Mouse (Mus musculus): ENCODE results near the gene Plekhg5. TPM values are rescaled to one million over a fixed set of nuclear protein-coding genes. Genes with fewer than 3 reads are reported as not detected.
A peak's percentile ranks its signal among the peaks of the same experiment; 100 is the strongest.
"Not testable (repeated sequence)": the region's sequence is repeated elsewhere in the genome, so short reads cannot be mapped to it uniquely, and the experiment has no call there.

Gene Plekhg5
- 11.9 and 13.2 TPM in 2 replicates for polyA plus RNA-seq (2015; fragmentation: Nextera tagmentation; extraction: Ambion mirVana)

DNA sequence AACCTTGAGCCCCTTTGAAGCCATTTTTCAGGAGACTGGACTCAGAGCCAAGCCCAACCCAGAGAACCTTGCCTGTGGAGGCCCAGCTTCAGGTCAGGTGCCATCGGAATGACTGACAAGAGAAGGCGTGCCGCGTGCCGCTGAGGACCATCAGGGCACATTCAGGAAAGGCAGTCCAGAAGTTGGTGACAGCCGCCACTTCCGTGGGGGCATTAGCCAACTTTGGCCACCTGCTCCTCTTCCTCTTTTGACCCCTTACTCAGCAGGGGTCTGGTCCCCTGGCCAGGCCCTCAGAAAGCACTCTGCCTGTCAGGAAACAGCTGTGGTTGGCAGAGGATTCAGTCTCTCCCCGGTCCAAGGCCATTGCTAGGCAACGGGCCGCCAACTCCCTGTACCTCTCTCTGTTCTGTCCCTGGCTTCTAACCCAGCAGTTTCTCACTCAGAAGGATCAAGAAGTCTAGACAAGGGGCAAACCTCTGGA is at the start of gene Plekhg5:
Plekhg5 (plus strand) TSS at position 378 of the 481 bp plus-strand sequence.
- WGBS, result 63% methylated on average over 10 of the region's 10 CpGs
- no peak for ATAC-seq (ENCODE audit: insufficient read depth, low FRiP score, low read depth)

DNA sequence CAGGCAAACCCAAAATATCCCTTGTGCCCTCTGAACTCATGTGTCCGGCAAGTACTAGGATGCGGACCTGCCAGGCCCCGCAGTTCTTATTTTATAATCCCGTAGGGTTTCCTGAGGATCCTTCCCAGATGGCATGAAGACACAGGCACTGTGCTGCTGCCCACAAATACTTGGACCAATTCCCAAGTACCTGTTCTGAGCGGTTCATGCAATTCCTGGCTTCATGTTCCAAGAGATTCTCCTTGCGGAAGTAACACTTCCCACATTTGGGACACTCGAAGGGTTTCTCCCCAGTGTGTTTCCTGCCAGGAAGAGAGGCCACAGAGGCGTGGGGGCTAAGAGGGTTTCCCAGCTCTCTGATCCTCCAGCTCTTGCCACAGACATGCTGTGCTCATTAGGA is 49.8 kb upstream of the Plekhg5 start:
- Histone ChIP-seq H3K4me1 (peaks cover 26% of the 10 kb centered on the region), H3K4me2 (no peak overlapping the region), H3K9ac (no peak overlapping the region), H3K36me3 (peaks cover 56% of the 10 kb centered on the region), H3K4me3 (replicated peaks) (no peak overlapping the region), H3K27ac (no peak overlapping the region), H3K9me3 (no peaks in the 10 kb centered on the region), H3K27me3 (replicated peaks) (no peaks in the 10 kb centered on the region)
- 86% methylated on average over 8 of the region's 8 CpGs for WGBS
- ATAC-seq (ENCODE audit: insufficient read depth, low FRiP score, low read depth), result no peak

More for the DNA sequence above, at the start of gene Plekhg5:
- no peaks in the 10 kb centered on the region for H3K36me3 ChIP-seq
- H3K4me1 ChIP-seq, result peaks cover 6% of the 10 kb centered on the region
- H3K4me2 ChIP-seq, result no peak within 1 kb of the TSS
- no peaks in the 10 kb centered on the region for H3K27me3 ChIP-seq (replicated peaks)
- H3K4me3 ChIP-seq (replicated peaks), result no peak within 1 kb of the TSS
- H3K9me3 ChIP-seq, result no peaks in the 10 kb centered on the region
- H3K27ac ChIP-seq, result no peak within 1 kb of the TSS
- no peak within 1 kb of the TSS for H3K9ac ChIP-seq

DNA sequence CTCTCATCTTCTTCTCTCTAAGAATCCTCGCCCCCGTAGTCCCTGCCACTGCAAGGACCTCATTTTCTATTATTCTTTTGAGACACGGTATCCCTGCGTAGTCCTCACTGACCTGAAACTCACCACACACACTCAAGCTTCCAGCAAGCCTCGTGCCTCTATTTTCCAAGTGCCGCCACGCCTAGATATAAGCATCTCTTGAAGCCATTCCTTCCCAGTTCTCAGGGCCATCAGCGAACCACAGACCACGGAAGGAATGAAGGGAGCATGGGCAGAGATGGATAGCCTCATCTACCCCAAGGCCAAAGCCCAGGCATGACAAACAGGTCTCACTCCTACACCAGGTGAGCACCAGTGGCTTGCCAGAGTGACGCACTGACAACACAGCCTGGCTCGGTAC is 47.8 kb upstream of the Plekhg5 start:
- Histone ChIP-seq H3K4me1 (peaks cover 37% of the 10 kb centered on the region), H3K4me3 (replicated peaks) (no peak overlapping the region), H3K9ac (no peak overlapping the region), H3K27ac (no peak overlapping the region), H3K36me3 (peaks cover 46% of the 10 kb centered on the region), H3K27me3 (replicated peaks) (no peaks in the 10 kb centered on the region), H3K9me3 (no peaks in the 10 kb centered on the region), H3K4me2 (no peak overlapping the region)
- no peak for ATAC-seq (ENCODE audit: insufficient read depth, low FRiP score, low read depth)
- 87% methylated on average over 11 of the region's 11 CpGs for WGBS

DNA sequence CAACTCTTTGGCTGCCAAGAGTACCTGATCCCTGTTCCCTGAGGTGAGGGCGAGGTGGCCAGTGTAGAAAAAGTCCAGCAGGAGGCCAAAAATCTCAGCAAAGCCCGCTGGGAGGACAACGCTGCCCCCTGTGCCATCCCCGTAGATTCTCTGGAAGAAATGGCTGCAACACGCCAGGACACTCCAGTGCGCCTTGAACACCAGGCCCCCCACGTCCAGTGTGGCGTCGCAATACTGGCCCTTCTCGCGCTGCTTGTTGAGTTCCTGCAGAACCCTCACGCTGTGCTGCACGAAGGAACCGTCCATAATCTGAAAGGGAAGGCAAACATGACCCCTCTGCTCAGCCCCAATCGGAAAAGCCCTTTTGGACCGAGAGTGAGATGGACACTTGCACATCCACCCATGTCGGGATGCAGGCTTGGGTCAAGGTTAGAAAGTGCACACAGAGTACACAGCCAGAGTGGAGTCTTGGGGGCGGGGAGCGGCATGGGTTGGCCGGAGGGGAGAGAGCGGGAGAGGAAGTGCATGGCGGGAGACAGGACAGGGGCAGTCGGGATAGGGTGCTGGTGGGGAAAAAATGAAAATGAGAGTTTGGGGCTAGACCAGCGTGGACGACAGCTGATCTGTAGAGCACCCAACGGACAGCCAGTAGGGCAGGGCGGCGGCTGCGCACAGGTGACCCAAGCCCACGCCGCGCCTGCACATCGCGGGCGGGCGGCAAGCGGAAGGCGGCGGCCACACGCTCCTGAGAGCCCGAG is 45.4 kb upstream of the Plekhg5 start:
- H3K4me1 ChIP-seq, result peaks cover 37% of the 10 kb centered on the region
- H3K36me3 ChIP-seq, result peaks cover 22% of the 10 kb centered on the region; the same call in 1 of the 2 replicates
- peak overlapping the region; percentile 60 for H3K9ac ChIP-seq
- no peaks in the 10 kb centered on the region for H3K27me3 ChIP-seq (replicated peaks)
- peak; percentile 47 for ATAC-seq (ENCODE audit: insufficient read depth, low FRiP score, low read depth)
- peak overlapping the region; percentile 98 for H3K4me2 ChIP-seq
- peak overlapping the region; percentile 79 for H3K27ac ChIP-seq
- H3K4me3 ChIP-seq (replicated peaks), result peak overlapping the region; percentile 86
- WGBS, result 3% methylated on average over 37 of the region's 41 CpGs
- no peaks in the 10 kb centered on the region for H3K9me3 ChIP-seq

DNA sequence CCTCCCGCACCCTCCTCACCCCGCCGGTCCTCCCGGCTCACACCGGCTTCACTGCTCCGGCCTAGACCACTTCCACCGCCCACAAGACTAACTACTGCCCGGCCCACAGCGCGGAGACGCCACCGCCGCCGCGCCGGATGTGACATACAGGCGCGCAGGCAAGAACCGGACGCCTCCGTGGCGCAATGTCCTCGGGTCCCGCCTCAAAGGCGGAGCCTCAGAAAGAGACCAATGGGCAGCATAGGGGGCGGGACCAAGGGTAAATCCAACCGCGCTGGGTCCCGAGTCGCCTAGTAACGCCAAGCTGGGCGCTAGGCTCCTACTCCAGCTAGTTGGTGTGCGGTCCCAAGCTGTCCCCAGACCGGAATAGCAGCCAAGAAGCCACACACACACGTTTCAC is 44.8 kb upstream of the Plekhg5 start, which contains the start of gene Zbtb48:
Zbtb48 (minus strand) TSS at position 148 of the 400 bp plus-strand sequence.
- peak; percentile 96 for ATAC-seq (ENCODE audit: insufficient read depth, low FRiP score, low read depth)
- Histone ChIP-seq H3K9me3 (no peaks in the 10 kb centered on the region), H3K27ac (peak within 1 kb of the TSS; percentile 79), H3K4me3 (replicated peaks) (peak within 1 kb of the TSS; percentile 86), H3K9ac (peak within 1 kb of the TSS; percentile 60), H3K4me2 (peak within 1 kb of the TSS; percentile 98), H3K27me3 (replicated peaks) (no peaks in the 10 kb centered on the region), H3K36me3 (peaks cover 18% of the 10 kb centered on the region; the same call in 1 of the 2 replicates), H3K4me1 (peaks cover 37% of the 10 kb centered on the region)
- under 1% methylated on average over 35 of the region's 35 CpGs for WGBS

DNA sequence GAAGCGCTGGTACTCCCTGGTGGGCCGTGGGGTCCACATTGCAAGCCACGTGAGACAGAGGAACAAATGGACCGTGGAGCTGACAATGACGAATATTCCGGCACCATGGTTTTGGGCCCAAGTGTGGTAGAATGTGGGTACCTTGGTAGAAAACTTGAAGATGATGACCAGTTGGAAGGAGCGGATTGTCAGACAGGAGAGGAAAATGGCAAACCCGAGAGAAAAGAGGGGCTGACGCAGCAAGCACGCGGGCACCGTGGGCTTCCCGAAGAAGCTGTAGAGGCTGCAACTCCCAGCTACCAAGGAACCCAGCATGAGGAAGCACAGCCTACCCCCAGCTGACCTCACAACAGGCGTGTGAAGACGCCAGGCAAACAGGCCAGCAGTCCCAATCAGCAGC is 43.8 kb upstream of the Plekhg5 start:
- H3K27ac ChIP-seq, result no peak overlapping the region
- H3K27me3 ChIP-seq (replicated peaks), result no peaks in the 10 kb centered on the region
- peak overlapping the region; percentile 98 for H3K4me2 ChIP-seq
- 61% methylated on average over 15 of the region's 15 CpGs for WGBS
- H3K4me3 ChIP-seq (replicated peaks), result peak overlapping the region; percentile 86
- no peak for ATAC-seq (ENCODE audit: insufficient read depth, low FRiP score, low read depth)
- H3K4me1 ChIP-seq, result peaks cover 37% of the 10 kb centered on the region
- no peak overlapping the region for H3K9ac ChIP-seq
- peaks cover 12% of the 10 kb centered on the region; the same call in 1 of the 2 replicates for H3K36me3 ChIP-seq
- no peaks in the 10 kb centered on the region for H3K9me3 ChIP-seq

DNA sequence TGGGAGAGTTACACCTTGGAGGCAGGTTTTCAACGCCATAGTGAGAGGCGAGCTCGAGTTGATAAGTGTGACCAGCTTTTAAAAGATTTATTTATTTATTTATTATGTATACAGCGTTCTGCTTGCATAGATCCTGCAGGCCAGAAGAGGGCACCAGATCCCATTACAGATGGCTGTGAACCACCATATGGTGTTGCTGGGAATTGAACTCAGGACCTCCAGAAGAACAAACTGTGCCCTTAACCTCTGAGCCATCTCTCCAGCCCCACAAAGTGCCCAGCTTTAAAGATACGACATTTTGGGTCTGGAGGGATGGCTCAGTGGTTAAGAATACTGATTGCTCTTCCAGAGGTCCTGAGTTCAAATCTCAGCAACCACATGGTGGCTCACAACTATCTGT is 43.2 kb upstream of the Plekhg5 start:
- 37% methylated on average over 5 of the region's 5 CpGs for WGBS
- Histone ChIP-seq H3K36me3 (peaks cover 8% of the 10 kb centered on the region; the same call in 1 of the 2 replicates), H3K4me1 (peaks cover 35% of the 10 kb centered on the region), H3K9me3 (no peaks in the 10 kb centered on the region), H3K4me3 (replicated peaks) (no peak overlapping the region), H3K27ac (no peak overlapping the region), H3K4me2 (peak overlapping the region; percentile 98; the same call in 1 of the 2 replicates), H3K27me3 (replicated peaks) (no peaks in the 10 kb centered on the region), H3K9ac (no peak overlapping the region)
- ATAC-seq (ENCODE audit: insufficient read depth, low FRiP score, low read depth), result no peak

DNA sequence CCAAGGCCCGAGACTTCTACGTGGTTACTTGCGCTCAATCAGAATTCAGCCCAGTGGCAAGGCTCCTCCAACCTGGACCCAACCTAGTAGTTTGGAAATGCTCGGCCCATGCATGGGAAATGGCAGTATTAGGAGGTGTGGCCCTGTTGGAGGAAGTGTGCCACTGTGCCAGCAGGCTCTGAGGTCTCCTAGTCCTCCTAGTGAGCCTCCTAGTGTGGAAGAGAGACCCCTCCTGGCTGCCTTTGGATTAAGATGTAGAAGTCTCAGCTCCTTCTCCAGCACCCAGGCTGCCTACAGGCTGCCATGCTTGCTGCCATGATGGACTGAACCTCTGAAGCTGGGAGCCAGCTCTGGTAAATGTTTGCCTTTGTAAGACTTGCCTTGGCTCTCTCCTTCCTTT is 42.3 kb upstream of the Plekhg5 start:
- ATAC-seq (ENCODE audit: insufficient read depth, low FRiP score, low read depth), result no peak
- Histone ChIP-seq H3K4me3 (replicated peaks) (no peak overlapping the region), H3K4me2 (no peak overlapping the region), H3K27ac (no peak overlapping the region), H3K9ac (no peak overlapping the region), H3K36me3 (no peaks in the 10 kb centered on the region), H3K4me1 (peaks cover 30% of the 10 kb centered on the region), H3K27me3 (replicated peaks) (no peaks in the 10 kb centered on the region), H3K9me3 (no peaks in the 10 kb centered on the region)
- 82% methylated on average over 4 of the region's 4 CpGs for WGBS

DNA sequence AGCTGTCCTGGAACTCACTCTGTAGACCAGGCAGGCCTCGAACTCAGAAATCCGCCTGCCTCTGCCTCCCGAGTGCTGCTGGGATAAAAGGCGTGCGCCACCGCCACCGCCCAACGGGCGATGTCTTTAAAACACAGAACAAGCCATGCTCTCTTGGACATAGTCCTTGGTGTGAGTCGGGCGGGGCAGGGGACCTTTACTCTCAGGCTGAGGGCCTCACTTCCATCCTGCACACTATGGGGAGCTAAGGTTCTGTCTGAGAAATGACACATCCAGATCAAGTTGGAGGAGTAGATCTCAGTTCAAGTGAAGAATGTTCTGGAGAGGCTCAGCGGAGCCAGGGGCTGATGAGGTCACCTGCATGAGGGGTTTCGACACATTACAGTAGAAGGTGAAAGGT is 39.4 kb upstream of the Plekhg5 start:
- no peak for ATAC-seq (ENCODE audit: insufficient read depth, low FRiP score, low read depth)
- H3K27ac ChIP-seq, result no peak overlapping the region
- no peak overlapping the region for H3K4me2 ChIP-seq
- H3K9me3 ChIP-seq, result no peaks in the 10 kb centered on the region
- WGBS, result 89% methylated on average over 13 of the region's 13 CpGs
- peaks cover 9% of the 10 kb centered on the region for H3K4me1 ChIP-seq
- H3K9ac ChIP-seq, result no peak overlapping the region
- H3K4me3 ChIP-seq (replicated peaks), result no peak overlapping the region
- H3K27me3 ChIP-seq (replicated peaks), result no peaks in the 10 kb centered on the region
- H3K36me3 ChIP-seq, result no peaks in the 10 kb centered on the region

DNA sequence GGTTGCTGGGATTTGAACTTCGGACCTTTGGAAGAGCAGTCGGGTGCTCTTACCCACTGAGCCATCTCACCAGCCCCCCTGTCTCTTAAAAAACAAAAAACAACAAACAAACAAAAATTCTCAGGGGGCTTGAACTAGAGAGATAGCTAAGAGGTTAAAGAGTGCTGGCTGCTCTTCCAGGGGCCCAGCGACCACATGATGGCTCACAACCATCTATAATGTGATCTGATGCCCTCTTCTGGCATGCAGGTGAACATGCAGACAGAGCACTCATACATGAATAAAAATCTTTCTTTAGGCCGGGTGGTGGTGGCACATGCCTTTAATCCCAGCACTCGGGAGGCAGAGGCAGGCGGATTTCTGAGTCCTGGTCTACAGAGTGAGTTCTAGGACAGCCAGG is 35.8 kb upstream of the Plekhg5 start:
- not testable (repeated sequence) for H3K36me3 ChIP-seq; H3K27me3 ChIP-seq (replicated peaks); H3K9me3 ChIP-seq; H3K9ac ChIP-seq; H3K4me3 ChIP-seq (replicated peaks); H3K27ac ChIP-seq; H3K4me2 ChIP-seq; ATAC-seq (ENCODE audit: insufficient read depth, low FRiP score, low read depth)
- H3K4me1 ChIP-seq, result peaks cover 13% of the 10 kb centered on the region; the same call in 1 of the 2 replicates
- WGBS, result 89% methylated on average over 6 of the region's 6 CpGs

DNA sequence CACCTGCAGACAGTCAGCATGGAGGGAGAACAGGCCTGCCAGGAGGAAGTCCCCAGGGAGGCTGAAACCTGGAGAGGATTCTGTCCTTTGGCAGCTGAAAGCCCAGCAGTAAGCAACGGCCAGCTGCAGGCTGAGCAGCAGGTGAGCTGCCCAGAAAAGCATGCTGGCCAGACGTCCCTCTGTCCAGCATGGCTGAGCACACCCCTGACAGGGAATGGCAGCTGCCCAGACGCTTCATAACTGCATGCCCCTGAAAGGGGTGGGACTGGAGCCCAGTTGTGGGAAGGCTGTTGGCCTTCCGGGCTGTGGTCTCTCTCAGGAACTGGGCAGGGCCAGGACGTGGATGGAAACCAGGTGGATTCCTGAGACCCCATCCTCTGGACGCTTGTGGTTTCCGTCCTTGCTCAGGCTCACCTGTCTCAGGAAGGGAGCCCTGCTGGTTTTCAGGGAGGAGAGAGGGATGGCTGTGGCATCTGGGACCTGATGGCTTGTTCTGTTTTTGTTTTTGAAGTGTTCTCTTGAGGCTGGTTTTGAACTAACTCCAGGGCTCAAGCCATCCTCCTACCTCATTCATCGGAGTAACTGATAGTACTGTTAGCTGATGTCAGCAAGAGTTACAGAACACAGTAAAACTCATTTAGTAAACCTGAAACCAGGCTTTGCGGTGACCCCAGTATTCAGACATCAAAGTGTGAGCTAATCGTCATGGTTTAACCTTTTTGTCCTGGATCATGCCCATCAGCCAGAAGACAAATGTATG is 33.9 kb upstream of the Plekhg5 start, which contains the start of gene Tas1r1:
Tas1r1 (minus strand) TSS at position 344 of the 760 bp plus-strand sequence.
- H3K4me3 ChIP-seq (replicated peaks), result peak within 1 kb of the TSS; percentile 98

More for the DNA sequence above, 33.9 kb upstream of the Plekhg5 start, which contains the start of gene Tas1r1:
- Histone ChIP-seq H3K27me3 (replicated peaks) (no peaks in the 10 kb centered on the region), H3K27ac (no peak within 1 kb of the TSS), H3K9me3 (no peaks in the 10 kb centered on the region), H3K4me2 (peak within 1 kb of the TSS; percentile 84), H3K9ac (peak within 1 kb of the TSS; percentile 86), H3K36me3 (peaks cover 25% of the 10 kb centered on the region), H3K4me1 (peaks cover 13% of the 10 kb centered on the region; the same call in 1 of the 2 replicates)
- ATAC-seq (ENCODE audit: insufficient read depth, low FRiP score, low read depth), result no peak
- 33% methylated on average over 10 of the region's 10 CpGs for WGBS

Measured in stomach, embryonic 15.5 days (tissue).